Mouse (Mus musculus): ENCODE measurements around the gene Prss46. TPM values are rescaled to one million over a fixed set of nuclear protein-coding genes. Genes with fewer than 3 reads are reported as not detected.
"Not testable (repeated sequence)": the region's sequence is repeated elsewhere in the genome, so short reads cannot be mapped to it uniquely, and the experiment has no call there.

Gene Prss46
- polyA plus RNA-seq (2014; fragmentation: Nextera tagmentation; extraction: Ambion mirVana), result not detected in 2 replicates

- H3K4me3 ChIP-seq (ENCODE audit: low read depth, low read length), result no peak within 1 kb of the TSS
- H3K27ac ChIP-seq (ENCODE audit: low read depth, low read length), result no peak within 1 kb of the TSS
- no peak within 1 kb of the TSS for H3K4me2 ChIP-seq (ENCODE audit: low read depth)
- no peak for ATAC-seq (ENCODE audit: insufficient read depth, low FRiP score, low TSS enrichment)
- H3K4me1 ChIP-seq (ENCODE audit: control insufficient read depth, insufficient read depth, low read length), result no peaks in the 10 kb centered on the region
- H3K9ac ChIP-seq (ENCODE audit: low read length), result no peak within 1 kb of the TSS
- no peaks in the 10 kb centered on the region for H3K9me3 ChIP-seq (ENCODE audit: control insufficient read depth, low read length)
- H3K27me3 ChIP-seq (ENCODE audit: control insufficient read depth, insufficient read depth, low read length), result no peaks in the 10 kb centered on the region
- no peaks in the 10 kb centered on the region for H3K36me3 ChIP-seq (ENCODE audit: control insufficient read depth, insufficient read depth, low read length)
- no peak for DNase-seq (ENCODE audit: low spot score)
- WGBS, result 79% methylated on average over 10 of the region's 10 CpGs
Measured at GRCm38 (mm10) chr9:110844206-110844605, at the start of gene Prss46. Gene Prss46, plus strand, starts transcription at chr9:110844506.

DNA sequence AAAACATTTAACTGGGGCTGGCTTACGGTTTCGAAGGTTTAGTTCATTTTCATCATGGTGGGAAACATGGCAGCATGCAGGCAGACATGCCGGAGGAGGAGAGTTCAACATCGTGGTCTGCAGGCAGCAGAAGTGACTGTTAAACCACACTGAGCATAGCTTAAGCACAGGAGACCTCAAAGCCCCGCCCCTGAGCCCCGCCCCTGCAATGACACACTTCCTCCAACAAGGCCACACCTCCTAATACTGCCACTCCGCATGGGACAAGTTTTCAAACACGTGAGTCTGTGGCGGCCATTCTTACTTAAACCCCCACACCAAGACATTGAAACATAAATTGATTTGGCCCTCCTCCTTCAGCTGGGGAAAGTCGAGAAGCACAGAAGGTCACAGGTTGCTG lies 47.3 kb upstream of the Prss46 start:
- no peak for DNase-seq (ENCODE audit: low spot score)

DNA sequence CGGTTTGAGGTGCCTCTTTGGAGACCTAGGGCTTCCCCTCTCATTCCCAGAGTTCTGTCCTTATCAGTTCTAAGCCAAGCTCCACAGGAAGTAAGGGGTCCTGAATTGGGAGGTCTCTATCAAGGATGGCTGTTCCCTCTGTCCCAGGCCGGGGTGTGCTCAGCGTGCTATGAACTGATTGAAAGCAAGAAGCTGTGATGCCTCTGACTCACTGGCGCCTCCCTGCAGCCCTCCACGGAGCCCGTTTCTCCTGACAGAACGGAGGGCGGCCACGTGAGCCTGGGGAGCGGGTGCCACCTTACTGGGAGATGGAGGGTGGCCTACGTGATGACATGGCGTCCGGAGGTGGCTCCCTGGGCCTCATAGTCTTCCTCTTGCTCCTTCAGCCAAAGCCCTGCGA lies 46.4 kb upstream of the Prss46 start, which contains the start of gene Prss42:
Gene Prss42 (plus strand): TSS at position 301 of the 400 bp plus-strand sequence.
- H3K36me3 ChIP-seq (ENCODE audit: control insufficient read depth, insufficient read depth, low read length), result no peaks in the 10 kb centered on the region
- 94% methylated on average over 14 of the region's 14 CpGs for WGBS
- DNase-seq (ENCODE audit: low spot score) (no peak), ATAC-seq (ENCODE audit: insufficient read depth, low FRiP score, low TSS enrichment) (no peak)
- H3K27ac ChIP-seq (ENCODE audit: low read depth, low read length), result no peak within 1 kb of the TSS
- no peaks in the 10 kb centered on the region for H3K4me1 ChIP-seq (ENCODE audit: control insufficient read depth, insufficient read depth, low read length)
- no peak within 1 kb of the TSS for H3K9ac ChIP-seq (ENCODE audit: low read length)
- no peaks in the 10 kb centered on the region for H3K9me3 ChIP-seq (ENCODE audit: control insufficient read depth, low read length)
- no peak within 1 kb of the TSS for H3K4me3 ChIP-seq (ENCODE audit: low read depth, low read length)
- no peaks in the 10 kb centered on the region for H3K27me3 ChIP-seq (ENCODE audit: control insufficient read depth, insufficient read depth, low read length)
- no peak within 1 kb of the TSS for H3K4me2 ChIP-seq (ENCODE audit: low read depth)

More for the DNA sequence above, 47.3 kb upstream of the Prss46 start:
- ATAC-seq (ENCODE audit: insufficient read depth, low FRiP score, low TSS enrichment), result no peak
- WGBS, result 85% methylated on average over 10 of the region's 10 CpGs
- Histone ChIP-seq H3K4me3 (ENCODE audit: low read depth, low read length) (no peak overlapping the region), H3K4me1 (ENCODE audit: control insufficient read depth, insufficient read depth, low read length) (no peaks in the 10 kb centered on the region), H3K27me3 (ENCODE audit: control insufficient read depth, insufficient read depth, low read length) (no peaks in the 10 kb centered on the region), H3K9ac (ENCODE audit: low read length) (no peak overlapping the region), H3K36me3 (ENCODE audit: control insufficient read depth, insufficient read depth, low read length) (no peaks in the 10 kb centered on the region), H3K9me3 (ENCODE audit: control insufficient read depth, low read length) (no peaks in the 10 kb centered on the region), H3K27ac (ENCODE audit: low read depth, low read length) (no peak overlapping the region), H3K4me2 (ENCODE audit: low read depth) (no peak overlapping the region)

DNA sequence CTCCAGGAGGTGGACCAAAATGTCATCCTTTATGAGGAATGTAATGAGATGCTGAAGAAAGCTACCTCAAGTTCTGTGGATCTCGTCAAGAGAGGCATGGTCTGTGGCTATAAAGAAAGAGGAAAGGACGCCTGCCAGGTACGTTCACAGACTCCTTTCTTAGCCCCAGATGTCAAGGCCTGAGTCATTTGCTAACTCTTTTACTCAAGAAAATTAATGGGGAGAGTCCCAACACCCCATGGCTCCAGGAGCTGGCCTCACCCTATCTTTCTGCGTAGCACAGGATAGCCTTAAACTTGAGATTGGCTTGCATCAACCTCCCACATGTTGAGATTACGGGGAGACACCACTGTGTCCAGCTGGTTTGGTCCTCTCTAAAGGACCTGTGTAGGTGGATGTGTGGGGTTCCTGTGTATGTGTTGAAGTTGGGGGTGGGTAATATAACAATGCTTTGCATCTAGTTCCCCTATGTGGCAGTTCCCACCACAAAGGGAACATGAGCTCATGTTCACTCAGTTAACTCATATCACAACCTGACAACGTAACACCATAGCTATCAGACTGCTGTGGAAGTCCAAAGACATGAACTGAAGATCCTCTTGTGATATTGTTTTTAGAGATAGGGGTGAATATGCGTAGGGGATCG lies 43.3 kb upstream of the Prss46 start:
- Histone ChIP-seq H3K9me3 (ENCODE audit: control insufficient read depth, low read length) (no peaks in the 10 kb centered on the region), H3K9ac (ENCODE audit: low read length) (no peak overlapping the region), H3K36me3 (ENCODE audit: control insufficient read depth, insufficient read depth, low read length) (no peaks in the 10 kb centered on the region), H3K4me3 (ENCODE audit: low read depth, low read length) (no peak overlapping the region), H3K27me3 (ENCODE audit: control insufficient read depth, insufficient read depth, low read length) (no peaks in the 10 kb centered on the region), H3K4me1 (ENCODE audit: control insufficient read depth, insufficient read depth, low read length) (no peaks in the 10 kb centered on the region), H3K4me2 (ENCODE audit: low read depth) (no peak overlapping the region), H3K27ac (ENCODE audit: low read depth, low read length) (no peak overlapping the region)
- no peak for DNase-seq (ENCODE audit: low spot score)
- WGBS, result 92% methylated on average over 8 of the region's 8 CpGs
- no peak for ATAC-seq (ENCODE audit: insufficient read depth, low FRiP score, low TSS enrichment)

DNA sequence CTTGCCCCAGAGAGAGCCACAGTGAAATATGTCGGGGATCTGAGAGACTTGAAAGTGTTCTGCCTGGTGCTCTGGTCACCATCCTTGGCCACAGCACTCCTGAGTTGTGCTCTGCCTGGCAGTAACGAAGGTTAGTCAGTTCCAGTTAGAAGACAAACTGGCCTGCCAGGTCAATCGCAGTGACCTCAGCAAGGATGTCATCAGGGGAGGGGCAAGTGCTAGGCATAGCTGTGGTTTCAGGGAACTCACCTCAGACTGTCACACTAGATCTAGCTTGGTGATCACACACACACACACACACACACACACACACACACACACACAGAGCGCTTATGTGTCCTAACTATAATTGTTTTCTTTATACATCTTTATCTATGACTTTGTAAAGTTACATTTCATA lies 41.0 kb upstream of the Prss46 start:
- Histone ChIP-seq H3K27me3 (ENCODE audit: control insufficient read depth, insufficient read depth, low read length) (no peaks in the 10 kb centered on the region), H3K4me2 (ENCODE audit: low read depth) (no peak overlapping the region), H3K36me3 (ENCODE audit: control insufficient read depth, insufficient read depth, low read length) (no peaks in the 10 kb centered on the region), H3K27ac (ENCODE audit: low read depth, low read length) (no peak overlapping the region), H3K9ac (ENCODE audit: low read length) (no peak overlapping the region), H3K4me1 (ENCODE audit: control insufficient read depth, insufficient read depth, low read length) (no peaks in the 10 kb centered on the region), H3K4me3 (ENCODE audit: low read depth, low read length) (no peak overlapping the region), H3K9me3 (ENCODE audit: control insufficient read depth, low read length) (no peaks in the 10 kb centered on the region)
- 72% methylated on average over 4 of the region's 4 CpGs for WGBS
- DNase-seq (ENCODE audit: low spot score), result no peak
- ATAC-seq (ENCODE audit: insufficient read depth, low FRiP score, low TSS enrichment), result no peak

- no peak overlapping the region for H3K9ac ChIP-seq (ENCODE audit: low read length)
- H3K36me3 ChIP-seq (ENCODE audit: control insufficient read depth, insufficient read depth, low read length), result no peaks in the 10 kb centered on the region
- no peak overlapping the region for H3K4me3 ChIP-seq (ENCODE audit: low read depth, low read length)
- H3K27me3 ChIP-seq (ENCODE audit: control insufficient read depth, insufficient read depth, low read length), result no peaks in the 10 kb centered on the region
- H3K27ac ChIP-seq (ENCODE audit: low read depth, low read length), result no peak overlapping the region
- DNase-seq (ENCODE audit: low spot score) (no peak), ATAC-seq (ENCODE audit: insufficient read depth, low FRiP score, low TSS enrichment) (no peak)
- no peak overlapping the region for H3K4me2 ChIP-seq (ENCODE audit: low read depth)
- H3K4me1 ChIP-seq (ENCODE audit: control insufficient read depth, insufficient read depth, low read length), result no peaks in the 10 kb centered on the region
- WGBS, result 87% methylated on average over 4 of the region's 4 CpGs
- H3K9me3 ChIP-seq (ENCODE audit: control insufficient read depth, low read length), result no peaks in the 10 kb centered on the region
Measured at GRCm38 (mm10) chr9:110810051-110810450, 34.3 kb upstream of the Prss46 start.

- Histone ChIP-seq H3K9ac (ENCODE audit: low read length) (no peak within 1 kb of the TSS), H3K4me3 (ENCODE audit: low read depth, low read length) (no peak within 1 kb of the TSS), H3K9me3 (ENCODE audit: control insufficient read depth, low read length) (no peaks in the 10 kb centered on the region), H3K4me1 (ENCODE audit: control insufficient read depth, insufficient read depth, low read length) (no peaks in the 10 kb centered on the region), H3K4me2 (ENCODE audit: low read depth) (no peak within 1 kb of the TSS), H3K36me3 (ENCODE audit: control insufficient read depth, insufficient read depth, low read length) (no peaks in the 10 kb centered on the region), H3K27ac (ENCODE audit: low read depth, low read length) (no peak within 1 kb of the TSS), H3K27me3 (ENCODE audit: control insufficient read depth, insufficient read depth, low read length) (no peaks in the 10 kb centered on the region)
- ATAC-seq (ENCODE audit: insufficient read depth, low FRiP score, low TSS enrichment), result no peak
- WGBS, result 63% methylated on average over 18 of the region's 18 CpGs
- no peak for DNase-seq (ENCODE audit: low spot score)
Measured at GRCm38 (mm10) chr9:110813789-110814188, 30.5 kb upstream of the Prss46 start, which contains the start of gene Prss44. Gene Prss44, plus strand, starts transcription at chr9:110813994.

DNA sequence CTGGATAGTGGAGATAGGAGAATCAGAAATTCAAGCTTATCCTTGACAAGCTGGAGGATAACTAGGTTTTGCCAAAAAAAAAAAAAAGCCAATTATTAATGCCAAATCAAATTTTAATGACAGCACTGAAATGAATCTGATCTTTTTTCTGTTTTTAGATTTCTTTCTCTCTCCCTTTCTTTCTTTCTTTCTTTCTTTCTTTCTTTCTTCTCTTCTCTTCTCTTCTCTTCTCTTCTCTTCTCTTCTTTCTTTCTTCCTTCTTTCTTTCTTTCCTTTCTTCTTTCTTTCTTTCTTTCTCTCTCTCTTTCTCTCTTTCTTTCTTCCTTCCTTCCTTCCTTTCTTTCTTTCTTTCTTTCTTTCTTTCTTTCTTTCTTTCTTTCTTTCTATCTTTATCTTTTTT lies 23.8 kb upstream of the Prss46 start:
- ATAC-seq (ENCODE audit: insufficient read depth, low FRiP score, low TSS enrichment); H3K4me3 ChIP-seq (ENCODE audit: low read depth, low read length): not testable (repeated sequence)

GRCm38 (mm10) chr9:110821436-110821835 lies 22.9 kb upstream of the Prss46 start:
- H3K9ac ChIP-seq (ENCODE audit: low read length), result no peak overlapping the region
- H3K27me3 ChIP-seq (ENCODE audit: control insufficient read depth, insufficient read depth, low read length), result no peaks in the 10 kb centered on the region
- H3K4me1 ChIP-seq (ENCODE audit: control insufficient read depth, insufficient read depth, low read length), result no peaks in the 10 kb centered on the region
- no peak overlapping the region for H3K27ac ChIP-seq (ENCODE audit: low read depth, low read length)
- ATAC-seq (ENCODE audit: insufficient read depth, low FRiP score, low TSS enrichment) (no peak), DNase-seq (ENCODE audit: low spot score) (no peak)
- no peak overlapping the region for H3K4me3 ChIP-seq (ENCODE audit: low read depth, low read length)
- H3K36me3 ChIP-seq (ENCODE audit: control insufficient read depth, insufficient read depth, low read length), result no peaks in the 10 kb centered on the region
- no peak overlapping the region for H3K4me2 ChIP-seq (ENCODE audit: low read depth)
- no peaks in the 10 kb centered on the region for H3K9me3 ChIP-seq (ENCODE audit: control insufficient read depth, low read length)
- 85% methylated on average over 7 of the region's 7 CpGs for WGBS

More for the DNA sequence above, 23.8 kb upstream of the Prss46 start:
- not testable (repeated sequence) for H3K36me3 ChIP-seq (ENCODE audit: control insufficient read depth, insufficient read depth, low read length); H3K9me3 ChIP-seq (ENCODE audit: control insufficient read depth, low read length); H3K27ac ChIP-seq (ENCODE audit: low read depth, low read length); DNase-seq (ENCODE audit: low spot score); H3K27me3 ChIP-seq (ENCODE audit: control insufficient read depth, insufficient read depth, low read length); H3K4me1 ChIP-seq (ENCODE audit: control insufficient read depth, insufficient read depth, low read length); H3K9ac ChIP-seq (ENCODE audit: low read length); H3K4me2 ChIP-seq (ENCODE audit: low read depth)
